Mouse (Mus musculus): ENCODE measurements around the gene Gpbp1. TPM values are rescaled to one million over a fixed set of nuclear protein-coding genes. Genes with fewer than 3 reads are reported as not detected.

Gene Gpbp1
- polyA plus RNA-seq (2012; rRNA removed) = 8.3 and 19.2 TPM in 2 replicates
- 36.2 and 38.2 TPM in 2 replicates for polyA plus RNA-seq (2014; fragmentation: Nextera tagmentation; extraction: Ambion mirVana)

DNA sequence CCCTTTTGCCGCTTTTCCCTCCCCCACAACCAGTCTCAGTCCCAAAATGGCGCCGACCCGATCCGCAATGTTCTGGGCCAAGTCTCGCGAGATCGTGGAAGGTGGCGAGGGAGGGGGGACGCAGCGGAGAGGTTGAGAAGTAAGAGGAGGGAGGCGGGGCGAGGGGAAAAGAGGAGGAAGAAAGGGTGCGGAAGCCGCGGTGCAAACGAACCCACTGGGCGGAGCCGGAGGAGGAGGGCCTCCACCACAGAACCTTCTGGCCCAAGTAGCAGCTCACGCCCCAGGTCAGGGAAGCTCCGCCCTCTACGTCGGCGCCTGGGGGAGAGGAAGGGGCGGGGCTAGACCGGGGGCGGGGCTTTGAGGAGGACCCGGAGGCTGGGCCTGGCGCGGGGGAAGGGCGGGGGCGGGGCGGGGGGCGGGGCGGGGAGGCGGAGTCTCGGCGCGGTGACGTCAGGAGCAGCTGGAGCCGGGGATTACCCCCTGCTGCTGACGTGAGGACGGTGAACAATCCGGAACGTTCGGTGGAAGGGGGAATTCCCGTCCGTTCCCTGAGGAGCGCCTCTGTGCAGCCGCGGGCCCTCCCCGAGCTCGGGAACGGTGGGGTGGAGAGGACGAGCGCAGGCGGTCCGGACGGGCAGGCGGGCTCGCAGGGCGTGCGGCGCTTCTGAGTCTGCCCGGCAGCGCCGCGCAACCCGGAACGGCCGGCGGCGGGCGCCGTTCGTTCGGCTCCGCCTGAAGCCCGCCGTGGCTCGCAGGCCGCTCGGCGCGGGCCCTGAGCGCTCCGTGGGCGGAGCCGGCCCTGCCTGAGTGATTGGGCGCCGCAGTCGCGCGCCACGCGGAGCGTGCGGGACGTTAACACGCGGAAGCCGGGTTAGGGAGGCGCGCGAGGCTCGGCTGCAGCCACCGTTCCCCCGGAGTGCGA, at the start of gene Gpbp1:
TSS of gene Gpbp1 (minus strand) at position 310 of the 922 bp plus-strand sequence.
- under 1% methylated on average over 105 of the region's 109 CpGs for WGBS (ENCODE audit: insufficient replicate concordance)

DNA sequence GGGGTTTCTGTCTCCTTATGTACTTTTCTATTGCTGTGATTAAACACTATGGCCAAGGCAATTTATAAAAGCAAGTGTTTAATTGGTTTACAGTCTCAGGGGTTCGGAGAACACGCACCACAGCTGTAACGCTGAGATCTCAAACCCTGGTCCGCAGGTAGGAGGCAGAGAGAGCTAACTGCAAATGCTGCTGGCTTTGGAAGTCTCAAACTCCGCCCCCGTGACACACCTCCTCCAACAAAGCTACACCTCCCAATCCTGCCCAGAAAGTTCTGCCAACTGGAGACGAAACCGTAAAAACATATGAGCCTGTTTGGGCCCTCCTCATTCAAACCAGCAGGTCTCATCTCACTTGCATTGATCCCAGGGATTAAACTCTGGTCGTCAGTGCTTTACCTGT, 47.8 kb upstream of the Gpbp1 start:
- H3K27ac ChIP-seq = no peak overlapping the region
- no peaks in the 10 kb centered on the region for H3K9me3 ChIP-seq (ENCODE audit: control insufficient read depth, low read length)
- TF ChIP-seq EP300 (IDR thresholded peaks at IDR 0.05; ENCODE audit: low read depth) = no peak
- TF ChIP-seq CTCF (IDR thresholded peaks at IDR 0.05; ENCODE audit: low read depth) = no peak
- no peak overlapping the region for H3K4me3 ChIP-seq (ENCODE audit: insufficient read depth in 1 of 2, low read depth in 2 of 2, low read length in 2 of 2)
- 80% methylated on average over 9 of the region's 9 CpGs for WGBS (ENCODE audit: insufficient replicate concordance)
- ATAC-seq (ENCODE audit: insufficient read depth) = no peak
- H3K9ac ChIP-seq (replicated peaks) = no peak overlapping the region
- no peaks in the 10 kb centered on the region for H3K36me3 ChIP-seq (replicated peaks; ENCODE audit: control insufficient read depth, insufficient read depth, low read depth)
- H3K4me1 ChIP-seq (replicated peaks; ENCODE audit: control insufficient read depth in 2 of 2, insufficient read depth in 2 of 2, low read length in 1 of 2) = peaks cover 2 to 4% of the 10 kb centered on the region in 2 experiments; a peak in 3 of 4 replicates
- DNase-seq (ENCODE audit: low read depth in 3 of 3, low spot score in 3 of 3) = no peak
- no peak overlapping the region for H3K4me2 ChIP-seq (ENCODE audit: low read depth)
- no peaks in the 10 kb centered on the region for H3K27me3 ChIP-seq (ENCODE audit: control insufficient read depth, insufficient read depth, low read length)

More for the DNA sequence above, at the start of gene Gpbp1:
- DNase-seq (ENCODE audit: low read depth in 3 of 3, low spot score in 3 of 3) (peak; percentile 100), ATAC-seq (ENCODE audit: insufficient read depth) (peak; percentile 91)
- TF ChIP-seq CTCF (IDR thresholded peaks at IDR 0.05; ENCODE audit: low read depth) (peak; percentile 1; the same call in 1 of the 2 replicates), EP300 (IDR thresholded peaks at IDR 0.05; ENCODE audit: low read depth) (peak; percentile 77)
- Histone ChIP-seq H3K36me3 (replicated peaks; ENCODE audit: control insufficient read depth, insufficient read depth, low read depth) (no peaks in the 10 kb centered on the region; the same call in 1 of the 2 replicates), H3K4me2 (ENCODE audit: low read depth) (peak within 1 kb of the TSS; percentile 93), H3K9me3 (ENCODE audit: control insufficient read depth, low read length) (no peaks in the 10 kb centered on the region), H3K27ac (peak within 1 kb of the TSS; percentile 97), H3K4me1 (replicated peaks; ENCODE audit: control insufficient read depth in 2 of 2, insufficient read depth in 2 of 2, low read length in 1 of 2) (peaks cover 9 to 14% of the 10 kb centered on the region in 2 experiments), H3K27me3 (ENCODE audit: control insufficient read depth, insufficient read depth, low read length) (peaks cover 10% of the 10 kb centered on the region), H3K4me3 (ENCODE audit: insufficient read depth in 1 of 2, low read depth in 2 of 2, low read length in 2 of 2) (peak within 1 kb of the TSS; percentile 80 to 99), H3K9ac (replicated peaks) (peak within 1 kb of the TSS; percentile 95)

DNA sequence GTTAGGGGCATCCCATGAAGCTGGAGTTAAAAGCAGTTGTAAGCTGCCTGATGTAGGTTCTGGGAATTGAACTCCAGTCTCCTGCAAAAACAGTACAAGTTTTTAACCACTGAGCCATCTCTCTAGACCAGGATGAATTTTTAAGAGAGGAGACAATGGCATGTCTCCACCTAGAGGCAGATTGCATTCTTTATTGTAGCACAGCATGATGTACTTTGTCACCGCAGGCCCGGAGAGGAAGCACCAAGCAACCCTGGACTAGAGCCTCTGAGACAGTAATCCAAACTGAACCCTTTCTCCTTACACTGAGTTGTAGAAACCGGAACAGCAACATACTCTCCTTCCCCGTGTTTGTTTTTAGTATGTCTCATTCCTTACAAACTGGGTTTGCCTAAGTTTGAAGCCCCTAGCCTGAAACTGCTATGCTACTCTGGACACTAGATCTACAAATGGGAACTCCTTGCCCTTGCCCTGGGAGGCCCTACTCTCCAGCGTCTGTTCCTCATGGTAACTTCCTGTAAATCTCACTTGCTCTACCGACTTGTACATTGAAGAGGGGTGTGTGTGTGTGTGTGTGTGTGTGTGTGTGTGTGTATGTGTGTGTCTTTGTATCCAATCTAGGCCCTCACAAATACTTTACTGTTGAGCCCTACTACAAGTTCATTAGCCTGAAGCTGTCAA, 46.4 kb upstream of the Gpbp1 start:
- H3K4me3 ChIP-seq (ENCODE audit: insufficient read depth in 1 of 2, low read depth in 2 of 2, low read length in 2 of 2) = no peak overlapping the region
- DNase-seq (ENCODE audit: low read depth in 3 of 3, low spot score in 3 of 3) (no peak), ATAC-seq (ENCODE audit: insufficient read depth) (no peak)
- H3K4me1 ChIP-seq (replicated peaks; ENCODE audit: control insufficient read depth in 2 of 2, insufficient read depth in 2 of 2, low read length in 1 of 2) = peaks cover 2 to 4% of the 10 kb centered on the region in 2 experiments; a peak in 3 of 4 replicates
- H3K36me3 ChIP-seq (replicated peaks; ENCODE audit: control insufficient read depth, insufficient read depth, low read depth) = no peaks in the 10 kb centered on the region
- TF ChIP-seq CTCF (IDR thresholded peaks at IDR 0.05; ENCODE audit: low read depth) (no peak; the same call in 1 of the 2 replicates), EP300 (IDR thresholded peaks at IDR 0.05; ENCODE audit: low read depth) (no peak)
- H3K27me3 ChIP-seq (ENCODE audit: control insufficient read depth, insufficient read depth, low read length) = no peaks in the 10 kb centered on the region
- H3K9me3 ChIP-seq (ENCODE audit: control insufficient read depth, low read length) = no peaks in the 10 kb centered on the region
- H3K4me2 ChIP-seq (ENCODE audit: low read depth) = no peak overlapping the region
- WGBS (ENCODE audit: insufficient replicate concordance) = 46% methylated on average over 6 of the region's 6 CpGs
- no peak overlapping the region for H3K9ac ChIP-seq (replicated peaks)
- no peak overlapping the region for H3K27ac ChIP-seq

GRCm38 (mm10) chr13:111534131-111534530, 44.2 kb upstream of the Gpbp1 start:
- DNase-seq (ENCODE audit: low read depth in 3 of 3, low spot score in 3 of 3) = no peak
- H3K36me3 ChIP-seq (replicated peaks; ENCODE audit: control insufficient read depth, insufficient read depth, low read depth) = no peaks in the 10 kb centered on the region
- no peaks in the 10 kb centered on the region for H3K9me3 ChIP-seq (ENCODE audit: control insufficient read depth, low read length)
- no peak overlapping the region for H3K27ac ChIP-seq
- no peak for ATAC-seq (ENCODE audit: insufficient read depth)
- TF ChIP-seq EP300 (IDR thresholded peaks at IDR 0.05; ENCODE audit: low read depth) = no peak
- peak; percentile 71 for TF ChIP-seq CTCF (IDR thresholded peaks at IDR 0.05; ENCODE audit: low read depth)
- H3K4me3 ChIP-seq (ENCODE audit: insufficient read depth in 1 of 2, low read depth in 2 of 2, low read length in 2 of 2) = no peak overlapping the region
- H3K4me2 ChIP-seq (ENCODE audit: low read depth) = no peak overlapping the region
- peaks cover 2 to 4% of the 10 kb centered on the region in 2 experiments; a peak in 3 of 4 replicates for H3K4me1 ChIP-seq (replicated peaks; ENCODE audit: control insufficient read depth in 2 of 2, insufficient read depth in 2 of 2, low read length in 1 of 2)
- H3K9ac ChIP-seq (replicated peaks) = no peak overlapping the region
- H3K27me3 ChIP-seq (ENCODE audit: control insufficient read depth, insufficient read depth, low read length) = no peaks in the 10 kb centered on the region
- 65% methylated on average over 6 of the region's 6 CpGs for WGBS (ENCODE audit: insufficient replicate concordance)

All from liver, embryonic 14.5 days (tissue).